Mouse (Mus musculus): ENCODE measurements around the gene Pak1.
A peak's percentile ranks its signal among the peaks of the same experiment; 100 is the strongest.

Pak1 gene

GRCm38 (mm10) chr7:97788190-97788668, at the start of gene Pak1:
Gene Pak1, plus strand, starts transcription at chr7:97788541.
- DNase-seq (ENCODE audit: low read depth, low spot score), result peak; percentile 79

- DNase-seq (ENCODE audit: low read depth, low spot score), result no peak
Observed at GRCm38 (mm10) chr7:97740948-97741347, 47.4 kb upstream of the Pak1 start.

- DNase-seq (ENCODE audit: low read depth, low spot score), result no peak
Observed at GRCm38 (mm10) chr7:97741756-97742291, 46.5 kb upstream of the Pak1 start.

GRCm38 (mm10) chr7:97745299-97745698, 43.0 kb upstream of the Pak1 start:
- DNase-seq (ENCODE audit: low read depth, low spot score), result peak; percentile 68

- DNase-seq (ENCODE audit: low read depth, low spot score), result no peak
Observed at GRCm38 (mm10) chr7:97747176-97747707, 41.1 kb upstream of the Pak1 start.

GRCm38 (mm10) chr7:97747787-97748497, 40.4 kb upstream of the Pak1 start:
- peak; percentile 54 for DNase-seq (ENCODE audit: low read depth, low spot score)

GRCm38 (mm10) chr7:97748527-97749206, 39.7 kb upstream of the Pak1 start:
- no peak for DNase-seq (ENCODE audit: low read depth, low spot score)

- no peak for DNase-seq (ENCODE audit: low read depth, low spot score)
Observed at GRCm38 (mm10) chr7:97749207-97750190, 38.8 kb upstream of the Pak1 start.

- no peak for DNase-seq (ENCODE audit: low read depth, low spot score)
Observed at GRCm38 (mm10) chr7:97756967-97757881, 31.1 kb upstream of the Pak1 start.

GRCm38 (mm10) chr7:97764591-97764990, 23.8 kb upstream of the Pak1 start:
- no peak for DNase-seq (ENCODE audit: low read depth, low spot score)

- DNase-seq (ENCODE audit: low read depth, low spot score), result no peak
Observed at GRCm38 (mm10) chr7:97765181-97765962, 23.0 kb upstream of the Pak1 start.

- DNase-seq (ENCODE audit: low read depth, low spot score), result no peak
Observed at GRCm38 (mm10) chr7:97765963-97766347, 22.4 kb upstream of the Pak1 start.

GRCm38 (mm10) chr7:97766406-97767166, 21.8 kb upstream of the Pak1 start:
- no peak for DNase-seq (ENCODE audit: low read depth, low spot score)

GRCm38 (mm10) chr7:97767841-97768240, 20.5 kb upstream of the Pak1 start:
- no peak for DNase-seq (ENCODE audit: low read depth, low spot score)

- DNase-seq (ENCODE audit: low read depth, low spot score), result no peak
Observed at GRCm38 (mm10) chr7:97769020-97769419, 19.3 kb upstream of the Pak1 start.

- DNase-seq (ENCODE audit: low read depth, low spot score), result no peak
Observed at GRCm38 (mm10) chr7:97770841-97771620, 17.3 kb upstream of the Pak1 start.

- no peak for DNase-seq (ENCODE audit: low read depth, low spot score)
Observed at GRCm38 (mm10) chr7:97775380-97775779, 13.0 kb upstream of the Pak1 start.

GRCm38 (mm10) chr7:97775923-97776322, 12.4 kb upstream of the Pak1 start:
- no peak for DNase-seq (ENCODE audit: low read depth, low spot score)
